Mouse (Mus musculus): ENCODE measurements around the gene Cage1. TPM values are rescaled to one million over a fixed set of nuclear protein-coding genes. Genes with fewer than 3 reads are reported as not detected.
A peak's percentile ranks its signal among the peaks of the same experiment; 100 is the strongest.

The Cage1 gene
- polyA plus RNA-seq, 1 experiment = 2.1 TPM

DNA sequence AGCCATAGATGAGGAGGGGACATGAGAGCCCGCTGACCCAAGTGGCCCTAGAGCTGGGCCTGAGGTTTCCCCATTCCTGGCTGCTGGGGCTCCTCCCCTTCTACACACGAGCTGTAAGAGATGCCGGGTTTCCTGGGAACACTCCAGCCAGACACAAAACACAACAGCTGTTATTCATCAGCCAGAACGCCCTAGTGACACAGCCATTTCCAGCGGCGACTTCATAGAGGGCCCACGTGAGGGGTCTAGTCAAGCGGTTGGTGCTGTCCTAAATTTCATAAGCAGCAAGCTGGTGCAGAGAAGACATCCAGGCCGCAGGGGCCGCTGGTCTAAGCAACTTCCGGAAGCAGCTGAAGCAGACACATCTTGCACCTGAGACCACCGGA, 69.8 kb downstream of the Cage1 start:
- no peak for DNase-seq (ENCODE audit: extremely low spot score in 1 of 2, low spot score in 1 of 2)

- DNase-seq (ENCODE audit: extremely low spot score in 1 of 2, low spot score in 1 of 2) = no peak
Observed at GRCm38 (mm10) chr13:37966256-37967051, 70.4 kb downstream of the Cage1 start.

GRCm38 (mm10) chr13:37965126-37965914, 71.5 kb downstream of the Cage1 start:
- DNase-seq (ENCODE audit: extremely low spot score in 1 of 2, low spot score in 1 of 2) = no peak

- peak in 1 of 2 experiments; percentile 23 for DNase-seq (ENCODE audit: extremely low spot score in 1 of 2, low spot score in 1 of 2)
Observed at GRCm38 (mm10) chr13:37964128-37965087, 72.5 kb downstream of the Cage1 start.

DNA sequence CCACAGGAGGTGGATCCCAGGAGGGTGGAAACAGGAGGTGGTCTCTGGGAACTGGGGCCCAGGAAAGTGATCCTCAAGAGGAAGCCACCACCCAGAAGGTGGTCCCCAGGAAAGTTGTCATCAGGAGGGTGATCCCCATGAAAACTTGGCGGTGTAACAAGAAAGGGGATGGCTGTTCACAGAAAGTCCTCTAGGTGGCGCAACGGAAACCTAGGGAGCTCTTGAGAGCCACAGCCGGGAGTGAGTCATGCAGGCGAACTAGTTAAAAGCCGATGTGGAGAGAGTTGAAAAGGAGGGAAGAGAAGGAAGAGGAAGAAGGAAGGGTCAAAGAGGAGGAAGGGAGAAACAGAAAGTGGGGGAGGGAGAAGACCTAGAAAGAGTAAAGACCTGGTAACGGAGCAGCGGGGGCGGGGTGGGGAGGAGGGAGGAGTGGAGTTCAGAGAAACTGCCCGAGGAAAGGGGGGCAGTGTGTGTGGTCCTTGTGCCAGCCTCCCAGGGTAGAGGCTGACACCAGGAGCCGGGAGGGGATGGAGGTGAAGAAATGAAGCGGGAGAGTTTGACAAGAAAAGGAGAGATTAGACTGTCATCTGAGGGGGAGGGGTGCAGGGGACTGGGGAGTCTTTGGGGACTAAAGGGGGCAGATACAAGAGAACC, 73.4 kb downstream of the Cage1 start:
- peak; percentile 36 to 87 for DNase-seq (ENCODE audit: extremely low spot score in 1 of 2, low spot score in 1 of 2)

- no peak for DNase-seq (ENCODE audit: extremely low spot score in 1 of 2, low spot score in 1 of 2)
Observed at GRCm38 (mm10) chr13:37962541-37962940, 74.3 kb downstream of the Cage1 start.

DNA sequence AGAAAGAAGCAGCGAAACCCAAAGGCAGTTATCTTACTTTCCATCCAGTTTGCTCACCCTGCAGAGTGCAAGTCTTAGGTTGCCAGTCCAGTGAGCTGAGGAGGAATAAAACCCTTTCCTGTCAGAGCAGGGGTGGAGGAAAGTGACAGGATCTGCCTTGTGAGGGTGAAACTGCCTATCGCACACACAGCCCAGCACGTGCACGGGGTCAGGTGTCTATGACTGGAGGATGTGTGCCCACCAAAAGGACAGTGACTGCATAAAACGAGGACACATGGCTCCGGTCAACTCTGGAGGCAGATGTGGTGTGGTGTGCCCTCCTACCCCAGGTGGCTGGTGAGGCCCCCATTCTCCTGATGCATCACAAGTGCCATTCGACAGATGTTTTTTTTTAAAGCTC, 76.9 kb downstream of the Cage1 start:
- no peak for DNase-seq (ENCODE audit: extremely low spot score in 1 of 2, low spot score in 1 of 2)

DNA sequence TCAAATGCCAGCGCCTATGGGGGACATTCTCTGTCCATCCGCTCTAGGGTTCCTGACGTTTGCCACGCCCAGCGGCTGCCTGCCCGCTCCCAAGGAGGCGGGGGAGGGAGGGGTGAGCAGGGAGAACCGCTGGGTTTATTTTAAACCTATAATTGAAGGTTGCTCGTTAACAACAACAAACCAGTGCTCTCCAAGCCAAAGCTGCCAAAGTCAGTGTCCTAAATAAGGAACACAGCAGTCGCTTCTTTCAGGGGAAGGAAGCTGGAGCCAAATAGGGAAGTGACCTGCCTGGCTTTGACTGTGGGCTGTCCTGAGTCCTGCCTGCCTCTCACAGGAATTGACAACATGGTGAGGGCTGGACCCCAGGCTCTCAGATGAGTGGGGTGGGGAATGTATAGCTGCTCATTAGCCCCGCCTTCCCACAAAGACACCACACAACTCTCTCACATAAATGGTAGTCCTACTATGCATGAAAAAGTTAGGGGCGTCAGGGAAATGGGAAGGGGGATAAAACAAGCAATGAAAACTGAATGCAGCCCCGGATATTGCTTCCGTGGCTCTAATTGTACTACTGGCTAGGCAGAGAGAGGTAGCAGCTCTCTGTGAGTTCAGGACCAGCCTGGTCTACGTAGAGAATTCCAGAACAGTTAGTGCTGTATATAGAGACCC, 77.5 kb downstream of the Cage1 start:
- DNase-seq (ENCODE audit: extremely low spot score in 1 of 2, low spot score in 1 of 2) = no peak

- DNase-seq (ENCODE audit: extremely low spot score in 1 of 2, low spot score in 1 of 2) = no peak
Observed at GRCm38 (mm10) chr13:37958498-37959238, 78.2 kb downstream of the Cage1 start.

Other genes with a start within 250 kb of the Cage1 start
- 31.3 and 31.9 TPM in 2 replicates for gene Ssr1, start 42.9 kb downstream of the Cage1 start, polyA plus RNA-seq (2012; rRNA removed)
- gene Riok1, start 74 bp downstream of the Cage1 start, polyA plus RNA-seq (2012; rRNA removed) = 33.9 and 35.7 TPM in 2 replicates
- gene Dsp, start 114.2 kb upstream of the Cage1 start, polyA plus RNA-seq (2012; rRNA removed) = 0.34 and 0.36 TPM in 2 replicates
- gene Snrnp48, start 167.9 kb upstream of the Cage1 start, polyA plus RNA-seq (2012; rRNA removed) = 27.8 and 29.1 TPM in 2 replicates